Mouse (Mus musculus): ENCODE measurements around the gene Gjb1.
A peak's percentile ranks its signal among the peaks of the same experiment; 100 is the strongest.

Gene Gjb1

DNA sequence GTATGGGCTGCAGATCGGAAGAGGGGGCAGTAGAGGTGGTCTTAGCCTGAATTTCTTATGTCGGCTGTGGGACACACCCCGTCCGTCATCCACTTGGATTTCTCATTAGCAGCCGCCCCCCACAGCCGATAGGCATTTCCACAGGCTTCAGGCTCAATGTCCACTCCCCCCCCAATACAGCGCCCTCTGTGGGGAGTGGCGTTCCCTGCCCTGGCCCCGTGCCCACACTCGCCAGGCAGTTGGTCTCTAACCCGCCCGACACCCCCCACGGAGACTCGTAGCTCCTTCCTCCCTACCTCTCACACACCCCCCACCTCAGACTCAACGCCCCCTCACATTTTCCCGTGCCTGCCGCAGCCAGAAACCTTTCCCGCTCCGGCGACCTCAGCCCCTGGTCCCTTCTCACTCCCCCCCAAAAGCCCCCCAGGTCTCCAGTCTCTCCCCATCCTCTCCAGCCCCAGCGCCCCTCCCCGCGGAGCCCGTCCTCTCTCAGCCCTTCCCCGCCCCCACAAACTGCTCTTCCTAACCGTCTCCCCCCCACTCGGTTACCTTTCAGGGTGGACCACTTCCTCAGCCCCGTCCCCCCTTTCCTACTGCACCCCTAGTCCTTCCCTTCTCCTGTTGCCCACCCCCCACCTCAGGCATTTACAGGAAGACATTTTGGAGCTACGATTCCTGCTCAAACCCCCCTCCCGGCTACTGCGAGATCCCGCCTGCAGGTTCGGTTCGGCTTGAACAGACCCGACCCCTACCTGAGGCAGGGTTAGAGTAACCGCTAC lies 43.0 kb downstream of the Gjb1 start:
- DNase-seq (ENCODE audit: low spot score) = peak; percentile 40

DNA sequence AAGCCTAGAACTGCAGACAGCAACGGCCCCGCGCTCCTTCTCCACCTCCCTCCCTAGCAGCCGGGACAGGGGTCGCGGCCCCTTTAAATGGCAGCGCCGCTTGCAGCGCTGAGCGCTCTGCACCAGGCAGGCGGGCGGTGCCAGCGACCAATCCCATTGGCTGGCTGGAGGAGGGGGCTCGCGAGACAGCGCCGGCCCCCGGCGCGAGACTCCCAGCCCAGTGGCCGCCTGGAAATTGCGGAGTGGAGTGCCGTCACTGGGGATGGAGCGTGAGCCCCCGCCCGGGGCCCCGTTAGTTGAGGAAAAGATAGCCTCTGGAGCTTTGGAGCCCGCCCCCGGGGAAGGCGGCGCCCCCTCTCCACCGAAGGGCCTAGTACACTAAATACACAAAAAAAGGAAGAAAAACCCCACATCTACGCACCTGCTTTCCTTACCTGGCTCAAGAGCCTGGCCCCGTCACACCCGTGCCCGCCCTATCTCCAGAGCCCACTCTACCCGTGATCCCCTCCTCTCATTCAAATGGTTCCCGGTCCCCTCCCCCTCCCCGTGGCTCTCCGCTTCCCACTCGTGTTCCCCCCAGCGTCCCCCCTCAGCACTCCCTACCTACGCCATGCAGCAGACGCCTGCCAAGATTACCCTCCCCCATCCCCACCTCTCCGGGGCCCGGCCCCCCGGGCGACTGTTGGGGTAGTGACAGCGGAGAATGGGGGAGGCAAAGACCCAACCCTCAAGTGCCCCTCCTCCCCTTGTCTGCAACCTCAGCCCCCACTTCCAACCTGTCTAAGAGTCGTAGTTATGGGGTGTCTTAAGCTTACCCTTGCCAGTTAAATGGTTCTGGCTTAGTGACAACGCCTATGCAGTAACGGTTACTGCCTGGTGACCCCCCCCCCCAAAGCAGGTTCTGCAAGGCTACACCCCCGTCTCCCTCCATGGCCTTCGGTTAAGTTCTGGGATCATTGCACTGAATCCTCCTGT lies 43.8 kb downstream of the Gjb1 start:
- peak; percentile 86 for DNase-seq (ENCODE audit: low spot score)

DNA sequence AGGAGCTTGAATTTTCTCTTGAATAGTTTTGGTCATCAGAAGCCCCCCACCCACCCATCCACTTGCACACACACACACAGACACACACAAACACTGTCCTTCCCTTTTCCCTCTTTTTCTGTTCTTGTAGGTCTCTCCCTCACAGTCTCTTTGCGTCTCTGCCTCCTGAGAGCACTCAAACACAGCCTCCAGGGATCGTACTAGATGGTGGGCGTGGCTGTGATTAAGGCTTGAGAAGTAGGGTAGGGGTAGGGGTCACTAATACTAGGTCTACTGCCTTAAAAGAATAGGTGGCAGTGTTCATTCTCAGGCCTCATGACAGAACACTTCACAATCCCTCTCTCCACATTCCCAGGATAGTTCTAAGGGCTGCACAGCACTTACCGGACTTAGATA lies 44.5 kb downstream of the Gjb1 start, which contains the start of gene Zmym3:
TSS of gene Zmym3 (minus strand) at position 150 of the 396 bp plus-strand sequence.
- peak; percentile 20 for DNase-seq (ENCODE audit: low spot score)

DNA sequence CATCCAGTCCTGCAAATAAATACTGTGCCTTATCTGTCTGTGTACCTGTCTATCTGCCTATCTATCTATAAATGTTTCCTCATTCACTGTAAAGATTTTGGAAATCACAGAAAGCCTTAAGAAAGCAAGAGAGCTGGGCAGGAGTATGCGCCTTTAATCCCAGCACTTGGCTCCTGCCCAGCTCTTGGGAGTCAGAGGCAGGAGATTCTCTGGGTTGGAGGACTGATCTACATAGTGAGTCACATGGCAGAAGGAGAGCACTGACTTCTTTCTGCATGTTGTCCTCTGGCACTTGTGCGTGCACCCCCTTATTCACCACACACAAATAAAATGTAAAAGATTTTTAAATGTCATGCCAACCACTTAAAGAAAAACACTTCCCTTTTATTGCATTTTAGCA lies 47.3 kb downstream of the Gjb1 start:
- no peak for DNase-seq (ENCODE audit: low spot score)

DNA sequence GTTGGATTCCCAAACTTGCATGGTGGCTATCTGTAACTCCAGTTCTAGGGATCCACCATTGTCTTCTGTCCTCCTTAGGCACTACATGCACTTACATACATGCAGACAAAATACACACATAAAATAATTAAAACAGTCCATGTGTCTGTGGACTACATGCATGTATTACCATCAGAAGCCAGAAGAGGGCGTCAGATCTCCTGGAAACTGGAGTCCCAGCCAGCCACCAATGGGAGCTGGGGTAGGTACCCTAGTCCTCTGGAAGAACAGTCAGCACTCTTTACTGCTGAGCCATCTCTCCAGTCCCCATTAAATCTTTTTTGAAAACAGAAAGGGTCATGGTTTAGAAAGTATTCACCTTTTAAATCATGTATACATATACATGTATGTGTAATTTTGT lies 51.6 kb downstream of the Gjb1 start:
- DNase-seq (ENCODE audit: low spot score) = peak; percentile 42

DNA sequence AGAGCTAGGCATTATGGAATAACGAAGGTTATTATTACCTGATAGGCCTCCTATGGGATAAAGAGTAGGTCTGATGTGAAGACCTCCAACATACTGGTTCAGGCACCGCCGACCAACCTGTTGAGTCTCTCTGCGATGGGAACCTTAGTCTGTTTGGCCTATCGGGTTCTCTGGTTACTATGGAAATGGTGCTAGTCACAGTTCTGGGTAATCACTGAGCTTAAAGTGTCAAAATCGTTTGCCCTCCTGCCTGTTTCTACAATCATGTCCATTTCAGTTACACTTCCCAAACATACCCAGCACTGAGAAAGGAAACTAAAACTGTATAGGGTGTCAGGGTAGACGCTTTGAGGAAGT lies 52.6 kb downstream of the Gjb1 start:
- no peak for DNase-seq (ENCODE audit: low spot score)

DNA sequence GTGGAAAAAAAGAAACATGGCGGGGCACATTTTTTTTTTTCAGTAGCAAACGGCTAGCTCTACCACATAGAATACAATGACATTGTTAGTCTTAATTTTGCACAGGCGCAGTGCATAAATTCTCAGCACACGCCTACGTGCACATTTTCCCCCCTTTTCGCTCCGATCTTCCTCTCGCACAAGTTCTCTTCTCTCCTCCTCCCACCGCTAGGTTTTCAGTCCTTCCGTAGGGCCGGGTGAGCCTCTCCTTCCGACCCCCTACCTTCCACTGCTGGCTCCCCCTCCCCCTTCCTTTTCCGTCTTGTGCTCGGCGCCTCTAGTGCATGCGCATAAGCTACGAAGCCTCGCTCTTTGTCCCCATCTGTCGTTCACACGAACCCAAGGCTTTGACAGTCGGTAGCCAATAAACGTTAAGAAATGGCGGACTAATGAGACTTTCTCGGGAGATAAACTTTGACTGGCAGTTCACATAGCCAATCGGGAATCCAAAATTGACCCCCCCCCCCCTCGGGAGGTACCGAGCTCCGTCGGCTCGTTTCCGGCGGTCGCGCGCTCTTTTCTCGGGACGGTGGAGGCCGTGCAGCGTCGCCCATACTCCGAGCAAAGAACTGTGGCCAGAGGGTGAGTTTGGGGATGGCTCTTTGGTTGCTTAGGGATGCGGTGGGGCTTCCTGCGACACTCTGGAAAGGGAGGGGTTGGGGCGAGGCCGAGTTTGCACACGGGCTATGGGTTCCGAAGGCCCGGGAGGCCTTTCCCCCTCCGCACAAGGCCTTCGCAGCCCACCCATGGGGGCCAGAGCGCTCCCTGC lies 53.2 kb downstream of the Gjb1 start, which contains the start of gene Nono:
TSS of gene Nono (plus strand) at position 177 of the 808 bp plus-strand sequence.
- peak; percentile 95 for DNase-seq (ENCODE audit: low spot score)

DNA sequence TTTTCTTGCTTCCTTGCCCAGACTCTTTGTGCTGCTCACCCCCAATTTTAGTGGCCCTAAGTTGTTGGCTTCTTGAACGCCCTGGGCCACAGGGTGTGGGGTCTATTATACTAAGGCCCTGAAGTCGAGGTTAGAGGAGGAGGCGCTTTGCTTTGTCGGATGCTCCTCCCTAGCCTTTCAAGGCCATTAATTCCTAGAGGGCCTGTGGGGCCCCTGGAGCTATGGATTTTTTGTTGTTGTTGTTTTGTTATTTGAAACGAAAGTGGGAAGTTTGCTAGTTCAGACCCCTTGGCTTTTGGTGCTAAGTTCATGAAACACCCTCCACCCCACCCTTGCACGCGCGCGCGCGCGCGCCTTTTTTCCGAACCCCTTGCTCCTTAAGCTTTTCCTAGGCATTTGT lies 53.8 kb downstream of the Gjb1 start:
- DNase-seq (ENCODE audit: low spot score) = peak; percentile 55
